Mouse (Mus musculus): ENCODE results near the gene Snrnp48.

DNA sequence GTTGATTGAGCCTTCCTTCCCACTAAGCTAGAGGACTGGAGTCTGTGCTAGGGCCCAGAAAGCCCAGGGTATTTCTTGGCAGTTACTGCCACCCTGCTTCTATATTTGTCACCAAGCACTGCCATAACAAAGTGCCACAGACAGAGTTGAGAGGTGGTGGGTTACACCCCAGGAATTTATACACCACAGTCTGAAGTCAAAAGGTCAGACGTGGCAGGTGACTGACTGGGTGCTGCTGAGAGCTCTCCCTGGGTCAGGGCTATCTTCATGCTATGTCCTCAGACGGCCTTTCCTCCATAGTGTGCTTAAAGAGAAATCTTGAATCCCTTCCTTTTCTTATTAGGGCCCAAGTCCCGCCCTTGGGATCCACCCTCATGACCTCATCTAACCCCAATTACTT, 67.9 kb downstream of the Snrnp48 start:
- TF ChIP-seq CTCF (IDR thresholded peaks at IDR 0.05; ENCODE audit: low read depth, low read length), result no peak
- no peak for TF ChIP-seq POLR2A (IDR thresholded peaks at IDR 0.05; ENCODE audit: extremely low read depth, insufficient read depth, low read length)
